Mouse (Mus musculus): ENCODE measurements at regions not wholly inside any gene's neighbourhood (a gene's known extent, or its start where the extent isn't known, plus 50 kb on each side); places are given as distances from the start of the nearest gene placed in this dataset.

GRCm38 (mm10) chr4:31699296-31699695, 264.6 kb upstream of the Map3k7 start:
- no peak for TF ChIP-seq CTCF (IDR thresholded peaks at IDR 0.05; ENCODE audit: low read depth)
- no peak for TF ChIP-seq EP300 (IDR thresholded peaks at IDR 0.05; ENCODE audit: low read depth)

All from liver, postnatal 0 days (tissue).